Mouse (Mus musculus): Measurements from ENCODE around the gene Mrpl53. TPM values are rescaled to one million over a fixed set of nuclear protein-coding genes. Genes with fewer than 3 reads are reported as not detected.
A peak's percentile ranks its signal among the peaks of the same experiment; 100 is the strongest.
"Not testable (repeated sequence)": the region's sequence is repeated elsewhere in the genome, so short reads cannot be mapped to it uniquely, and the experiment has no call there.

Gene Mrpl53
- total RNA-seq, 2 experiments from 2014 or later: 54.5 to 59.6 TPM

- no peak for DNase-seq (ENCODE audit: low spot score in 2 of 2)
These were observed 36.4 kb downstream of the Mrpl53 start for GRCm38 (mm10) chr6:83145209-83145608.

GRCm38 (mm10) chr6:83145805-83146204 is 37.0 kb downstream of the Mrpl53 start:
- no peak for DNase-seq (ENCODE audit: low spot score in 2 of 2)

- no peak for DNase-seq (ENCODE audit: low spot score in 2 of 2)
These were observed 38.4 kb downstream of the Mrpl53 start for GRCm38 (mm10) chr6:83147280-83147679.

- no peak for DNase-seq (ENCODE audit: low spot score in 2 of 2)
These were observed 42.9 kb downstream of the Mrpl53 start for GRCm38 (mm10) chr6:83151721-83152120.

GRCm38 (mm10) chr6:83153038-83153437 is 44.2 kb downstream of the Mrpl53 start:
- no peak for DNase-seq (ENCODE audit: low spot score in 2 of 2)

- DNase-seq (ENCODE audit: low spot score in 2 of 2): no peak
These were observed 44.6 kb downstream of the Mrpl53 start for GRCm38 (mm10) chr6:83153485-83153884.

GRCm38 (mm10) chr6:83155552-83156238 is 46.9 kb downstream of the Mrpl53 start:
- no peak for DNase-seq (ENCODE audit: low spot score in 2 of 2)

- peak; percentile 74 to 83 for DNase-seq (ENCODE audit: low spot score in 2 of 2)
These were observed 47.4 kb downstream of the Mrpl53 start, which contains the start of the genes Wdr54 and 1700003E16Rik for GRCm38 (mm10) chr6:83156259-83156684. Gene Wdr54 (minus strand): TSS chr6:83156397. Gene 1700003E16Rik (plus strand): TSS chr6:83156404.

- not testable (repeated sequence) for DNase-seq (ENCODE audit: low spot score in 2 of 2)
These were observed 50.6 kb downstream of the Mrpl53 start for GRCm38 (mm10) chr6:83159456-83159855.

Small RNA genes within 50 kb of the gene (microRNA-seq; reads per million reads assigned to microRNA genes)
- gene Mir3470a: 0 reads per million in 2 experiments

Other genes starting within 250 kb of the Mrpl53 start
- 10 to 100 TPM; 37.8 to 41.2 TPM for gene Sema4f, start 169.3 kb upstream of the Mrpl53 start, total RNA-seq (2021)
- not detected for gene M1ap, start 162.1 kb upstream of the Mrpl53 start, total RNA-seq (2021)
- gene Dok1, start 75.6 kb upstream of the Mrpl53 start, total RNA-seq (2021): 1 to 10 TPM; 1.8 to 2.7 TPM
- gene Loxl3, start 74.9 kb upstream of the Mrpl53 start, total RNA-seq (2021): 1 to 10 TPM; 2.0 to 2.2 TPM
- gene Aup1, start 54.5 kb upstream of the Mrpl53 start, total RNA-seq (2021): 100 to 1,000 TPM; 114 to 121 TPM
- 10 to 100 TPM; 37.7 to 46.2 TPM for gene Htra2, start 53.8 kb upstream of the Mrpl53 start, total RNA-seq (2021)
- under 1 TPM; 0.56 to 0.93 TPM for gene Dqx1, start 51.2 kb upstream of the Mrpl53 start, total RNA-seq (2021)
- gene Tlx2, start 38.7 kb upstream of the Mrpl53 start, total RNA-seq (2021): not detected
- gene Pcgf1, start 31.2 kb upstream of the Mrpl53 start, total RNA-seq (2021): 10 to 100 TPM; 27.0 to 30.3 TPM
- not detected for gene Lbx2, start 22.7 kb upstream of the Mrpl53 start, total RNA-seq (2021)
- 1 to 10 TPM; 3.7 to 6.2 TPM for gene Ccdc142, start 7.4 kb upstream of the Mrpl53 start, total RNA-seq (2021)
- 1 to 10 TPM; 5.0 to 5.4 TPM for gene Gm42688, start 7.4 kb upstream of the Mrpl53 start, total RNA-seq (2021)
- 10 to 100 TPM; 29.6 to 31.8 TPM for gene Mogs, start 6.5 kb downstream of the Mrpl53 start, total RNA-seq (2021)
- 10 to 100 TPM; 37.2 to 40.2 TPM for gene Wbp1, start 12.5 kb downstream of the Mrpl53 start, total RNA-seq (2021)
- gene Ino80b, start 16.4 kb downstream of the Mrpl53 start, total RNA-seq (2021): 10 to 100 TPM; 23.1 to 26.3 TPM
- 10 to 100 TPM; 88.3 to 88.8 TPM for gene Rtkn, start 26.4 kb downstream of the Mrpl53 start, total RNA-seq (2021)
- 10 to 100 TPM; 33.0 to 33.3 TPM for gene Wdr54, start 47.4 kb downstream of the Mrpl53 start, total RNA-seq (2021)
- gene 1700003E16Rik, start 47.4 kb downstream of the Mrpl53 start, total RNA-seq (2021): 10 to 100 TPM; 33.9 to 35.7 TPM
- gene Dctn1, start 56.9 kb downstream of the Mrpl53 start, total RNA-seq (2021): 100 to 1,000 TPM; 369 to 374 TPM
- gene Slc4a5, start 110.8 kb downstream of the Mrpl53 start, total RNA-seq (2021): under 1 TPM; 0.09 to 0.21 TPM
- gene Mthfd2, start 216.9 kb downstream of the Mrpl53 start, total RNA-seq (2021): 1 to 10 TPM; 6.5 to 6.7 TPM
- gene Mob1a, start 217.0 kb downstream of the Mrpl53 start, total RNA-seq (2021): 10 to 100 TPM; 17.9 to 22.5 TPM
- 10 to 100 TPM; 49.3 to 49.5 TPM for gene Bola3, start 240.1 kb downstream of the Mrpl53 start, total RNA-seq (2021)

Data from left cerebral cortex, adult 18-20 months (tissue).